Mouse (Mus musculus): ENCODE data around the gene Fnip2. TPM values are rescaled to one million over a fixed set of nuclear protein-coding genes. Genes with fewer than 3 reads are reported as not detected.

The Fnip2 gene
- total RNA-seq, 2 experiments from 2014 or later: 24.7 to 24.8 TPM

DNA sequence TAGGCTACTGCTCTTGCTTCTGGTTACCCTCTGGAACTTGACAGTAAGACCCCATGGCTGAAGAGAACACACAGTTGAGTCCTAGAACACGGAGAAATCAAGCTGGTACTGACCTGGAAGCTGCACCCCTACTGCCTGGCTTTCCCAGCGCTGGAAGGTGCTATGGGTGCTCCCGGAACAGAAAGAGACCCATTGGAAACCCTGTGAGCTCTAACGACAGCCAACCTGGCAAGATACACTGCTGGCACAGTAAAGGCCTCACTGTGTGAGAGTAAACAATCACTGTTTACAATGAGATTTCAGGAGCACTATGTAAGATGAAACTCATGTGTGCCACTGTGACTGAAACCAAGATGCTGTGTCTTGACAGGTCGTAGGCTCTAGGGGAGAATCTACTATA is 152.5 kb downstream of the Fnip2 start:
- no peak for DNase-seq

DNA sequence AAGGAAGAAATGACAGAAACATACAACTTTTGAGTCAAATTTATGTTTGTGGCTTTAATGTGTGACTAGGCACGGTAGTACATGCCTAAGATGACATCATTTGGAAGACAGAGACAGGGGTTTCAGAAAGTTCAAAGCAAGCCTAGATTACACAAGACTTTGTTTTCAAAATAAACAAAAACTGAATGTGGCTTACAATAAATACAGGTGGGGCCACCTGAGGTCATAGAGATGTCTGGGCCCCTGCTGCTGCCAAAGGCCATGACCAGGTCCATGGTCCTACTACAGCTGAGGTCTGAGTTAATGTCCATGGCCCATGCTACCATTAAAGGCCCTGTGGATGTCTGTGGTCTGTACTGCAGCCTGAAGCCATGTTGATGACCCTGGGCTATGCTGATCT is 154.1 kb downstream of the Fnip2 start:
- DNase-seq: no peak

DNA sequence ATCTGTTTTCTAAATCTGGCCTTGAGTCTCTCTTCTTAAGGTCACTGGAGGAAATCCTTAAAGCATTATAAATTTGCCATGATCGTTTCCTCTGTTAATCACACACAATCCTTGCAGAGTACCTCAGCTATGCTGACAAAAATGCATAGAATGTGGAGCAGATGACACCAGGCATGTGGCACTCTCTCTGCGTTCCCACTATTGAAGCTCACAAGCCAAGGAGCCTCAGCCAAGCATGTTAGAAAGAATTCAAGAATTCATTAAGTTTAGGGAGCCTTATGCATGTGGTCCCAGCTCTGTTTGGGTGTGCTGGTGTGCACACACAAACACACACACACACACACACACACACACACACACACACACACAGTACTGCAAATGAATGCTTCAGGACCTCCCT is 155.9 kb downstream of the Fnip2 start:
- no peak for DNase-seq

DNA sequence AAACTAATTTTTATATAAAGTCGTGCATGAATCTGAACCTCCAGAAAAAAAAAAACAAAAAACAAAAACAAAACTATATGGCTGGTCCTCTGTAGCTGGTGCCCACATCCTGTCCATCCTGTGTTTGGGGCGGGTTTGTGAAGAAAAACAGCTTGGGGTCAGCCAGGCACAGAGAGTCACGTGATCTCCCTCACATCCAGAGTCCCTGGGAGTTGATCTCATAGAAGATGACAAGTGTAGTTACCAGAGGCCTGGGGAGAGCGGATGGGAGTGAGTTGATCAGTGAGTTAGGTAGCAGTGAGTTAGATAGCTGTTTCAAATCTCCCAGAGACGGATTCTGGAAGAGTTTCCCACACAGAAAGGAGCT is 157.0 kb downstream of the Fnip2 start:
- DNase-seq: no peak

DNA sequence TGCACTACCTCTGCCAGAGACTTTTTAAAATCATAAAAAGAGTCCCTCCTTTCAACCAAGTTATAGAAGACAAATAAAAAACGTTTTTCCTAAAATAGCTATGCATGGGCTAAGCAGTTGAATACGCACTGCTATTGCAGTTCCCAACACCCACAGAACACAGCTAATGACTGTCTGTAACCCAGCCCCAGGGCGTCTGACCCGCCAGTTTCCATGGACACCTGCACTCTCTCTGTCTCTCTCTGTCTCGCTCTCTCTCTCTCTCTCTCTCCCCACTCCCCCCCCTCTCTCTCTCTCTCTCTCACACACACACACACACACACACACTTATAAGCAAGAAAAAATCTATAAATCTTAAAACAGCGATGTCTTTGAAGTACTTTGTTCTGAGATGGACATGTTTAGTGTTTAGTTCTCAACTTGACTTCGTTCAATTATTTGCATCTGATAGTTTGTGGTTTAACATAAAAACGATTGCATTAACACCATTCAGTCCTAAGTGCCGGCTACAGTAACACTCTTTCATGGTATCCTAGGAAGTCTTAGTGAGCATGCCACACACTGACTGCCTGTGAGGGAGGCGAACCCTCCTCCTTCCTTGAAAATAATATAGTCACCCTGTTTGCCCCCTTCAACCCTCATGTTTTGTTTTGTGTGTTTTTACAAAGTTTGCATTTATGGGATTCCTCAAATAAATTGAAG is 157.5 kb downstream of the Fnip2 start:
- no peak for DNase-seq

DNA sequence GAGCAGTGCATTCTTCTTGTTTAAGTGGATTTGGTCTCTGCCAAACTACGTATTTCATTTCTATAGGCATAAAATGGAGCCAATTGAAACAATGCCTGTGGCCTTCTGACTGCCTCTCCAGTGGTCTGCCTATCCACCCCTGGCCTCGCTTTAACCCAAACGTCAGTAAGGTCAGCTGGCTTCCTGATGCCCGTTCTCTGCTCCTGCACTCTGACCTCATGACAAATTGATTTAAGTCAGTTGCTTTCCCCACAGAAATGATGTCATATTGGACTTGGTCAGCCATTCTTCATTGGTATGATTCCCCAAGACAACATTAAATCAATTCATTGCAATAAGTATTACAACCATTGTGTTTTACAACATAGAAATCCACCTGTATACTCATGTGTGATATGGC is 159.1 kb downstream of the Fnip2 start:
- no peak for DNase-seq

Other genes starting within 250 kb of the Fnip2 start
- gene Gm17359, start 231.1 kb downstream of the Fnip2 start, total RNA-seq (2021): not detected
- 10 to 100 TPM; 41.9 to 43.6 TPM for gene Ppid, start 23.5 kb upstream of the Fnip2 start, total RNA-seq (2021)
- 1 to 10 TPM; 1.6 to 1.8 TPM for gene 4930579G24Rik, start 61.3 kb upstream of the Fnip2 start, total RNA-seq (2021)
- gene Etfdh, start 61.7 kb upstream of the Fnip2 start, total RNA-seq (2021): 100 to 1,000 TPM; 616 to 630 TPM
- 1 to 10 TPM; 1.6 to 1.7 TPM for gene Rxfp1, start 170.1 kb upstream of the Fnip2 start, total RNA-seq (2021)

Data from heart, adult 18-20 months (tissue).